Mouse (Mus musculus) kidney, adult 2 months (tissue): ENCODE data around the gene Gsc2. TPM values are rescaled to one million over a fixed set of nuclear protein-coding genes. Genes with fewer than 3 reads are reported as not detected.
A peak's percentile ranks its signal among the peaks of the same experiment; 100 is the strongest.

Source experiments
- DNase-seq: peaks from one replicate; pipeline ENCODE4 v3.0.0; 2021
- H3K27ac ChIP-seq: fragments of 200-500 bp; 2 replicates; pipeline ENCODE4 v1.5.1; 2012; ENCODE audit warnings: low read depth, low read length, control low read depth, inconsistent platforms; ENCODE audit not compliant: insufficient read depth
- H3K27me3 ChIP-seq: fragments of 200-500 bp; replicated peaks from 2 replicates; pipeline ENCODE4 v1.6.1; 2012; ENCODE audit warnings: mild to moderate bottlenecking, moderate library complexity, low read length, inconsistent platforms; ENCODE audit not compliant: control insufficient read depth, insufficient read depth
- H3K36me3 ChIP-seq: fragments of 200-500 bp; 2 replicates; pipeline ENCODE4 v1.6.1; 2012; ENCODE audit warnings: mild to moderate bottlenecking, moderate library complexity, low read length, inconsistent platforms; ENCODE audit not compliant: control insufficient read depth, insufficient read depth
- H3K4me1 ChIP-seq: fragments of 200-500 bp; 2 replicates; pipeline ENCODE4 v1.6.1; 2011; ENCODE audit warnings: low read length; ENCODE audit not compliant: control insufficient read depth, insufficient read depth
- H3K4me3 ChIP-seq: fragments of 200-500 bp; 2 replicates; pipeline ENCODE4 v1.5.1; 2011; ENCODE audit warnings: mild to moderate bottlenecking, low read depth, low read length, control low read depth; ENCODE audit not compliant: insufficient read depth
- CTCF ChIP-seq: fragments of 200-500 bp; conservative IDR thresholded peaks from 2 replicates; pipeline ENCODE4 v1.5.1; 2011; ENCODE audit warnings: low read depth, mild to moderate bottlenecking, control low read depth, low read length, moderate library complexity, mixed read lengths; ENCODE audit not compliant: insufficient read depth, insufficient read length
- POLR2A ChIP-seq: fragments of 200-500 bp; IDR thresholded peaks from one replicate; pipeline ENCODE4 v1.6.1; 2011; ENCODE audit warnings: low read depth, low read length, control low read depth
- WGBS: fragments of 180-500 bp; shearing (Covaris S2); methylation state at CpG from one replicate; pipeline ENCODE4 v1.1.7; 2018; 5-methylcytosine and 5-hydroxymethylcytosine counted together
- polyA plus RNA-seq: library from polyadenylated mRNA; depleted of rRNA; stranded (reverse); fragments of >200 nt; gene quantifications from 2 replicates; pipeline ENCODE4 v1.2.3, GENCODE M21; 2012; rRNA removed

Gene Gsc2
- polyA plus RNA-seq, 1 experiment = not detected

GRCm38 (mm10) chr16:17876096-17876495 is 38.8 kb downstream of the Gsc2 start:
- no peak overlapping the region for H3K27ac ChIP-seq
- no peak for TF ChIP-seq CTCF
- TF ChIP-seq POLR2A = no peak
- WGBS = 98% methylated on average over 1 of the region's 1 CpGs
- H3K27me3 ChIP-seq = no peaks in the 10 kb centered on the region
- H3K4me1 ChIP-seq = peaks cover 6% of the 10 kb centered on the region; the same call in 1 of the 2 replicates
- no peak for DNase-seq
- H3K36me3 ChIP-seq = no peaks in the 10 kb centered on the region
- no peak overlapping the region for H3K4me3 ChIP-seq

- 63% methylated on average over 4 of the region's 4 CpGs for WGBS
- peak; percentile 28 for DNase-seq
- no peak for TF ChIP-seq CTCF
- no peak for TF ChIP-seq POLR2A
Measured at GRCm38 (mm10) chr16:17875174-17875573, 39.7 kb downstream of the Gsc2 start.

GRCm38 (mm10) chr16:17872995-17873394 is 41.9 kb downstream of the Gsc2 start:
- Histone ChIP-seq H3K36me3 (no peaks in the 10 kb centered on the region), H3K4me3 (no peak overlapping the region), H3K27me3 (no peaks in the 10 kb centered on the region), H3K27ac (no peak overlapping the region), H3K4me1 (peaks cover 6% of the 10 kb centered on the region; the same call in 1 of the 2 replicates)
- TF ChIP-seq CTCF (no peak), POLR2A (no peak)
- DNase-seq = no peak
- 72% methylated on average over 4 of the region's 4 CpGs for WGBS

More at GRCm38 (mm10) chr16:17875174-17875573, 39.7 kb downstream of the Gsc2 start:
- Histone ChIP-seq H3K36me3 (no peaks in the 10 kb centered on the region), H3K4me1 (peaks cover 6% of the 10 kb centered on the region; the same call in 1 of the 2 replicates), H3K27me3 (no peaks in the 10 kb centered on the region), H3K27ac (no peak overlapping the region), H3K4me3 (no peak overlapping the region)

- no peak for DNase-seq
- no peaks in the 10 kb centered on the region for H3K27me3 ChIP-seq
- H3K27ac ChIP-seq = no peak overlapping the region
- H3K4me1 ChIP-seq = peaks cover 6% of the 10 kb centered on the region; the same call in 1 of the 2 replicates
- 78% methylated on average over 5 of the region's 5 CpGs for WGBS
- no peak overlapping the region for H3K4me3 ChIP-seq
- H3K36me3 ChIP-seq = no peaks in the 10 kb centered on the region
- no peak for TF ChIP-seq CTCF
- TF ChIP-seq POLR2A = no peak
Measured at GRCm38 (mm10) chr16:17871248-17871647, 43.6 kb downstream of the Gsc2 start.

- 33% methylated on average over 6 of the region's 6 CpGs for WGBS
- Histone ChIP-seq H3K36me3 (no peaks in the 10 kb centered on the region), H3K4me3 (no peak overlapping the region), H3K27ac (no peak overlapping the region), H3K27me3 (no peaks in the 10 kb centered on the region), H3K4me1 (peaks cover 8% of the 10 kb centered on the region)
- peak; percentile 74 for DNase-seq
- TF ChIP-seq POLR2A = no peak
- TF ChIP-seq CTCF = no peak
Measured at GRCm38 (mm10) chr16:17865770-17866169, 49.1 kb downstream of the Gsc2 start.

- Histone ChIP-seq H3K4me3 (no peak overlapping the region), H3K4me1 (peaks cover 8% of the 10 kb centered on the region), H3K27me3 (no peaks in the 10 kb centered on the region), H3K27ac (no peak overlapping the region), H3K36me3 (no peaks in the 10 kb centered on the region)
- DNase-seq = peak; percentile 70
- TF ChIP-seq CTCF = no peak
- 24% methylated on average over 2 of the region's 2 CpGs for WGBS
Measured at GRCm38 (mm10) chr16:17865293-17865692, 49.6 kb downstream of the Gsc2 start.

Other genes starting within 250 kb of the Gsc2 start
- 48.6 and 54.3 TPM in 2 replicates for gene Med15, start 182.2 kb downstream of the Gsc2 start, polyA plus RNA-seq
- 50.9 and 69.4 TPM in 2 replicates for gene Klhl22, start 155.4 kb downstream of the Gsc2 start, polyA plus RNA-seq
- 26.8 and 38.2 TPM in 2 replicates for gene Scarf2, start 117.8 kb downstream of the Gsc2 start, polyA plus RNA-seq
- gene B830017H08Rik, start 81.9 kb downstream of the Gsc2 start, polyA plus RNA-seq = 6.2 and 7.9 TPM in 2 replicates
- gene Car15, start 76.7 kb downstream of the Gsc2 start, polyA plus RNA-seq = 372 and 440 TPM in 2 replicates
- gene Gm20518, start 23.4 kb downstream of the Gsc2 start, polyA plus RNA-seq = 7.7 and 10.3 TPM in 2 replicates
- 0.12 and 0.14 TPM in 2 replicates for gene Tssk1, start 20.8 kb downstream of the Gsc2 start, polyA plus RNA-seq
- 99.8 and 127 TPM in 2 replicates for gene Dgcr2, start 16.5 kb downstream of the Gsc2 start, polyA plus RNA-seq
- gene Tssk2, start 16.4 kb downstream of the Gsc2 start, polyA plus RNA-seq = 0.05 and 0.27 TPM in 2 replicates
- 14.2 and 16.2 TPM in 2 replicates for gene Ess2, start 3.7 kb downstream of the Gsc2 start, polyA plus RNA-seq
- 300 and 304 TPM in 2 replicates for gene Slc25a1, start 13.2 kb upstream of the Gsc2 start, polyA plus RNA-seq
- not detected in 2 replicates for gene Vpreb2, start 65.4 kb upstream of the Gsc2 start, polyA plus RNA-seq
- 135 and 142 TPM in 2 replicates for gene Dgcr6, start 137.8 kb upstream of the Gsc2 start, polyA plus RNA-seq
- gene Prodh, start 175.1 kb upstream of the Gsc2 start, polyA plus RNA-seq = 397 and 415 TPM in 2 replicates
- 18.9 and 26.7 TPM in 2 replicates for gene Rtn4r, start 212.6 kb upstream of the Gsc2 start, polyA plus RNA-seq